Mouse (Mus musculus): Measurements from ENCODE around the gene N4bp3. TPM values are rescaled to one million over a fixed set of nuclear protein-coding genes. Genes with fewer than 3 reads are reported as not detected.
A peak's percentile ranks its signal among the peaks of the same experiment; 100 is the strongest.

N4bp3 gene
- polyA plus RNA-seq, 1 experiment from 2014 or later: 19.9 TPM

DNA sequence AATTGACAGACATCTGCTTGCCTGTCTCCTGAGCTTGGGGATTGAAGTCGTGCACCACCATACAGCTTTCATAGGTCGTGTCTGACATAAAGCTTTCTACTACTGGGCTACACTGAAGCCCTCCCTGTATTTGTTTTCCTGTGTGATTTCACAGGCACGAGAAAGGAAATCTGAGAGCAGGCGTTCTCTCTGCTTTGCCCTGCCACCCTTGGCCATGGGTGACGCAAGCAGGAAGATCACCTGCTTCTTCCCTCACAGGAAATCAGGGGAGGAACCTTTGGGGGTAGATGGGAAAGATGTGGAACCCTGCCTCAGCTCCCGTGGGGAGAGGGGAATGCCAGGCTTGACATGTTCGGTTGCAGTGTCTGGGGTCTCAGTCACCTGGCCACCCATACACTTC is 7.6 kb upstream of the N4bp3 start:
- H3K27ac ChIP-seq: peak overlapping the region; percentile 61

DNA sequence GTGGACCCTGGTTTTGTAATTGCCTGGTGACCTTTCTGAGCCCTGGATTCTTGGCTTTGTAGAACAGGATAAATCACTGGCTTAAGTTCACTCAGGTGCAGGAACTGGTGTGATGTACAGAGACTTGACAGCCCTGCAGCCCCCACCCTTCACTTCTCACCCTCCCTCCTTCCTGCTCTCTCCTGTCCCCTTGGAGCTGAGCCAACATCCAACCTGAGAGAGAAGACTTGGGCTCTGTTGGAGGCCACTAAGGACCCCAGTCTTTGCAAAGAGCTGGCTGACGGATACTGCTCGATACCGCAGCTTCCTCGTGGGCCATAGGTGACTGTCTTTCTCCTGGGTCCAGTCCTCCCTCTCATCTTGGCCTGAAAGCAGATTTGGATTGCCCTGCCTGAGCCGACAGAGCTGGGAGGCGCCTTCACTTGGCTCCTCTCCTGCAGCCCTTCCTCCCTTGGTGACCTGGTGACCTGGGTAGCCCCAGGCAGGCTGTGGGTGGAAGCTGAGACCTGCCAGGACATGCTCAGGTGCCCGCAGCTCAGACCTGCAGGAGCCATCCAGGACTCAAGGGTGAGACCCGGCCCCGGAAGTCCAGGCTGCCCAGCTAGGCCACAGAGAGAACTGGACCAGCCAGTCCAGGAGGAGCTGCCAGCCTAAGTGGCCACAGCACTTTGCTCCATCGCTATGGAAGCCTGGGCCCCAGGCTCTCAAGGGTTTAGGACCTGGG is 6.3 kb upstream of the N4bp3 start:
- no peaks in the 10 kb centered on the region; the same call in 1 of the 2 replicates for H3K4me1 ChIP-seq (replicated peaks; ENCODE audit: control insufficient read depth, insufficient read depth, low read length)
- DNase-seq (ENCODE audit: low spot score) (no peak), ATAC-seq (ENCODE audit: low FRiP score) (no peak)
- no peak overlapping the region for H3K27ac ChIP-seq
- no peak overlapping the region for H3K4me3 ChIP-seq (replicated peaks; ENCODE audit: low read length)
- no peak overlapping the region for H3K4me2 ChIP-seq (replicated peaks)
- H3K36me3 ChIP-seq (replicated peaks; ENCODE audit: control insufficient read depth, insufficient read depth): no peaks in the 10 kb centered on the region
- 0 out of 2 replicates have a peak, but pooled peaks cover under 1% of the 10 kb centered on the region for H3K27me3 ChIP-seq (ENCODE audit: control insufficient read depth, insufficient read depth, low read length)
- 90% methylated on average over 10 of the region's 10 CpGs for WGBS
- no peak overlapping the region for H3K9ac ChIP-seq
- no peaks in the 10 kb centered on the region for H3K9me3 ChIP-seq (ENCODE audit: control insufficient read depth, low read length)

More for the DNA sequence above, 7.6 kb upstream of the N4bp3 start:
- H3K4me3 ChIP-seq (replicated peaks; ENCODE audit: low read length): no peak overlapping the region
- H3K4me1 ChIP-seq (replicated peaks; ENCODE audit: control insufficient read depth, insufficient read depth, low read length): no peaks in the 10 kb centered on the region; the same call in 1 of the 2 replicates
- H3K4me2 ChIP-seq (replicated peaks): no peak overlapping the region
- no peak overlapping the region for H3K9ac ChIP-seq
- no peaks in the 10 kb centered on the region for H3K27me3 ChIP-seq (ENCODE audit: control insufficient read depth, insufficient read depth, low read length)
- no peaks in the 10 kb centered on the region for H3K9me3 ChIP-seq (ENCODE audit: control insufficient read depth, low read length)
- DNase-seq (ENCODE audit: low spot score) (no peak), ATAC-seq (ENCODE audit: low FRiP score) (no peak)
- no peaks in the 10 kb centered on the region for H3K36me3 ChIP-seq (replicated peaks; ENCODE audit: control insufficient read depth, insufficient read depth)
- 71% methylated on average over 7 of the region's 7 CpGs for WGBS

- no peak for DNase-seq (ENCODE audit: low spot score)
- Histone ChIP-seq H3K9ac (no peak overlapping the region), H3K4me2 (replicated peaks) (no peak overlapping the region), H3K36me3 (replicated peaks; ENCODE audit: control insufficient read depth, insufficient read depth) (no peaks in the 10 kb centered on the region), H3K4me3 (replicated peaks; ENCODE audit: low read length) (no peak overlapping the region), H3K4me1 (replicated peaks; ENCODE audit: control insufficient read depth, insufficient read depth, low read length) (peaks cover 8% of the 10 kb centered on the region), H3K27ac (no peak overlapping the region), H3K9me3 (ENCODE audit: control insufficient read depth, low read length) (no peaks in the 10 kb centered on the region), H3K27me3 (ENCODE audit: control insufficient read depth, insufficient read depth, low read length) (peaks cover 7% of the 10 kb centered on the region; the same call in 1 of the 2 replicates)
- ATAC-seq (ENCODE audit: low FRiP score): no peak
- WGBS: 97% methylated on average over 3 of the region's 3 CpGs
Observed at GRCm38 (mm10) chr11:51654891-51655290, 4.2 kb upstream of the N4bp3 start.

DNA sequence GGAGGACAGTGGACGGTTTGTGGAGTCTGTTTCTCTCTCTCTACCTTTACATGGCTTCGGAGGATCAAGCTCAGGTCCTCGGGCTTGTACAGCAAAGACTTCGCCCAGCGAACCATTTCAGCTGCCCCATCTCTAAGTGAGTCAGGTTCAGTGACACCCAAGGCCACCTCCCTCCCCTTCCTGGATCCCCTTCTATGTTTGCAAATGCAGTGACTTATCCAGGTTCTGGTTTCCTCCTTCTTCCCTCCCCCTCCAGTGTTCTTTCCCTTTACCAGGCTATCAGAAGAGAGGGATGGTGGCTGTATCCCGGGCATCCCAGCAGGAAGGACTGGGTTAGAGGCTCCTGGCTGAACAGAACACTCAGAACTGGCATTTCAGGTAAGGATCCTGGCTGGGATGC is 3.1 kb upstream of the N4bp3 start:
- 86% methylated on average over 6 of the region's 6 CpGs for WGBS
- H3K4me1 ChIP-seq (replicated peaks; ENCODE audit: control insufficient read depth, insufficient read depth, low read length): peaks cover 19% of the 10 kb centered on the region
- no peak overlapping the region for H3K4me2 ChIP-seq (replicated peaks)
- no peak for ATAC-seq (ENCODE audit: low FRiP score)
- H3K9me3 ChIP-seq (ENCODE audit: control insufficient read depth, low read length): no peaks in the 10 kb centered on the region
- H3K36me3 ChIP-seq (replicated peaks; ENCODE audit: control insufficient read depth, insufficient read depth): no peaks in the 10 kb centered on the region
- no peak overlapping the region for H3K27ac ChIP-seq
- H3K9ac ChIP-seq: no peak overlapping the region
- DNase-seq (ENCODE audit: low spot score): no peak
- H3K4me3 ChIP-seq (replicated peaks; ENCODE audit: low read length): no peak overlapping the region
- H3K27me3 ChIP-seq (ENCODE audit: control insufficient read depth, insufficient read depth, low read length): peaks cover 18% of the 10 kb centered on the region; the same call in 1 of the 2 replicates

DNA sequence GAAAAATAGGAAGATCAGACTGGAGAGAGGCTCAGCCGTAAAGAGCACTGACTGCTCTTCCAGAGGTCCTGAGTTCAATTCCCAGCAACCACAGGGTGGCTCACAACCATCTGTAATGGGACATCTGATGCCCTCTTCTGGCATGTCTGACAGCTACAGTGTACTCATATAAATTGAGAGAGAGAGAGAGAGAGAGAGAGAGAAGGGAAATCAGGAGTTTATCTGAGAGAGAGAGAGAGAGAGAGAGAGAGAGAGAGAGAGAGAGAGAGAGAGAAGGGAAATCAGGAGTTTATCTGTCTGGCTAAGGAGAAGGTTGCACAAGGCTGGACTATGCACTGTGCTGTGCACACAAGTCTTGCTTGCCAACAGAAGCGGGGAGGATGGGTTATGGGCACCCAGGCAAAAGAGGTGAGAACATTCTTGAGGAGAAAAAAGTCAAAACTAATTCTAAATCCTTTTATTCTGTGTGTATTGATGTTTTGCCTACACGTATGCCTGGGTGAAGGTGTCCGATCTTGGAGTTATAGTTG is 2.3 kb upstream of the N4bp3 start:
- DNase-seq (ENCODE audit: low spot score) (no peak), ATAC-seq (ENCODE audit: low FRiP score) (no peak)
- H3K4me1 ChIP-seq (replicated peaks; ENCODE audit: control insufficient read depth, insufficient read depth, low read length): peaks cover 23% of the 10 kb centered on the region
- no peaks in the 10 kb centered on the region for H3K9me3 ChIP-seq (ENCODE audit: control insufficient read depth, low read length)
- no peak overlapping the region for H3K9ac ChIP-seq
- 92% methylated on average over 4 of the region's 4 CpGs for WGBS
- H3K36me3 ChIP-seq (replicated peaks; ENCODE audit: control insufficient read depth, insufficient read depth): no peaks in the 10 kb centered on the region
- H3K4me2 ChIP-seq (replicated peaks): no peak overlapping the region
- H3K4me3 ChIP-seq (replicated peaks; ENCODE audit: low read length): no peak overlapping the region
- H3K27ac ChIP-seq: no peak overlapping the region
- peaks cover 18% of the 10 kb centered on the region; the same call in 1 of the 2 replicates for H3K27me3 ChIP-seq (ENCODE audit: control insufficient read depth, insufficient read depth, low read length)

DNA sequence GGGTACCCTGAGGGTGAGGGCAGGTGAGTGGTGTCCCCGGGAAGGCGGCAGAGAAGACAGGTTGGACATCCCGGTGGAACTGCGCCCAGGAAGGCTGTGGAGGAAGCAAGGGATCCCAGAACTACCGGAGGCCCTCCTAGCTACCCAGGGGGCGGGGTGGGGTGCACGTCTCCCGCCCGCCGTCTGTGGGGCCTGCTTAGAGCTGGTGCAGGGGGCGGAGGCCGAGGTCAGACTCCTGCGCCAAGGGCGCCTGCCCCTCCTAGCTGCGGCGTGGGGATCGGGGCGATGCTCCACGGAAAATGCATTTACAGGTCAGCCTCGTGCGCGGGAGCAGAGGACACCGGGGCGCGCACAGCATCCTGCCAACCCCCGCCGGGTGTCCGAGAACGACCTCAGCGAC is 381 bp downstream of the N4bp3 start:
- peak overlapping the region; percentile 14; the same call in 1 of the 2 replicates for H3K27ac ChIP-seq

GRCm38 (mm10) chr11:51649889-51650199 is 798 bp downstream of the N4bp3 start:
- peak overlapping the region; percentile 67 for H3K4me3 ChIP-seq (replicated peaks; ENCODE audit: low read length)
- peak overlapping the region; percentile 94 for H3K4me2 ChIP-seq (replicated peaks)
- peaks cover 18% of the 10 kb centered on the region; the same call in 1 of the 2 replicates for H3K27me3 ChIP-seq (ENCODE audit: control insufficient read depth, insufficient read depth, low read length)
- no peak for DNase-seq (ENCODE audit: low spot score)
- peak overlapping the region; percentile 11; the same call in 1 of the 2 replicates for H3K27ac ChIP-seq
- 4% methylated on average over 7 of the region's 7 CpGs for WGBS
- ATAC-seq (ENCODE audit: low FRiP score): no peak
- H3K4me1 ChIP-seq (replicated peaks; ENCODE audit: control insufficient read depth, insufficient read depth, low read length): peaks cover 23% of the 10 kb centered on the region
- no peaks in the 10 kb centered on the region for H3K36me3 ChIP-seq (replicated peaks; ENCODE audit: control insufficient read depth, insufficient read depth)
- H3K9ac ChIP-seq: peak overlapping the region; percentile 77
- no peaks in the 10 kb centered on the region for H3K9me3 ChIP-seq (ENCODE audit: control insufficient read depth, low read length)

More for the DNA sequence above, 381 bp downstream of the N4bp3 start:
- peaks cover 18% of the 10 kb centered on the region; the same call in 1 of the 2 replicates for H3K27me3 ChIP-seq (ENCODE audit: control insufficient read depth, insufficient read depth, low read length)
- H3K4me1 ChIP-seq (replicated peaks; ENCODE audit: control insufficient read depth, insufficient read depth, low read length): peaks cover 23% of the 10 kb centered on the region
- H3K4me3 ChIP-seq (replicated peaks; ENCODE audit: low read length): peak overlapping the region; percentile 67
- no peaks in the 10 kb centered on the region for H3K9me3 ChIP-seq (ENCODE audit: control insufficient read depth, low read length)
- ATAC-seq (ENCODE audit: low FRiP score) (peak; percentile 14; the same call in 1 of the 2 replicates), DNase-seq (ENCODE audit: low spot score) (no peak)
- H3K9ac ChIP-seq: peak overlapping the region; percentile 77
- H3K4me2 ChIP-seq (replicated peaks): peak overlapping the region; percentile 94
- H3K36me3 ChIP-seq (replicated peaks; ENCODE audit: control insufficient read depth, insufficient read depth): no peaks in the 10 kb centered on the region
- 0% methylated on average over 27 of the region's 30 CpGs for WGBS

DNA sequence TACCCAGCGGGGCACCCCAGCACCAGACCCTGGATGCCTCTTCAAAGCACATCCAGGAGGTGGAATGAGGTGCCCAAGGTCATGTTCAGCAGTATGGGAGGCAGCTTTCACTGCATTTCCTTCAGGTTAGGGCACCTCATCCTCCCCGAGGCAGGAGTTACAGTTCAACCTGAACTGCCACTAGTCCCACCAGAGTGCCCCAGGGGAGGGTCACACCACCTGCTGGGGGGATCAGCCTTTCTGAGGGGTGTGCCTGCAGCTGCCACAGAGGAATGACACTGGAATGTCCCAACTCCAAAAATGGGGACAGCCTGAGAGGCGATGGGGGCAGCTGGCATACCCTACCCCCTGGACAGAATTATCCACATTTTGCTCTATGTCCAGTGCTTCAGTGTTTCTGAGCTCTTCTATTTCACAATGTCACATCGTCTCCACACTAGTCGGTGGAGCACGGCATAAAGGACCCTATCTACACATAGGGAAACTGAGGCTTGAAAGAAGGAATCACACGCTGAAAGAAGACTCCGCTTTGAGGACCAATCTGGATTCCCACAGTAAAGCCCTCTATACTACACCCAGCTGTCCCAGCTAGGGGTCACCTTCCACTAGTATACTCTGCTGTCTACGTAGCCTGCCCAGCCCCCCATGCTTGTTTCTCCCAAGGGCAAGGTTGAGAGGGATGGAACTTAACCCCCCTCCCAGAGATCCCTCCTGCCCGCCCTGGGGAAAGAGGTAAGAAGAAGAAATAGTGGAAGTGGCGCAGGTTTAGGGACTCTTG is 1.3 kb downstream of the N4bp3 start:
- H3K4me3 ChIP-seq (replicated peaks; ENCODE audit: low read length): peak overlapping the region; percentile 67

DNA sequence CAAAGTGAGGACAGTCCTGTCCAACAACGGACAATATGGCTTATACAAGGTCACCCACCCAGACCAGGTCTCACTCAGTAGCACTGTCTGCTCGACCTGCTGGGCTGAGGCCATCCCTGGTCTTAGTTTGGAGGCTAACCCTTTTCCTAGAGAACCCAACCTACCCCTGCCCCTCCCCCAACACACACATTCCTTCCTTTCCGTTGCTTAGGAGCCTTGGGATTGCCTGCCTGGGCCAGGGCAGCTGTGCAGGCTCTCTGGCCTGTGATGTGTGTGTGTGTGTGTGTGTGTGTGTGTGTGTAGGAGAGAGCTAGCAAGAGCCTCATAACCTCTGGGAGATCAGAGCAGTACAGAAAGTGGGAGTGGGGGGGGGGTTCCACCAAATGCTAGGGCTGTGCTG is 2.1 kb downstream of the N4bp3 start:
- no peaks in the 10 kb centered on the region for H3K36me3 ChIP-seq (replicated peaks; ENCODE audit: control insufficient read depth, insufficient read depth)
- peak overlapping the region; percentile 94 for H3K4me2 ChIP-seq (replicated peaks)
- peak overlapping the region; percentile 21 for H3K27ac ChIP-seq
- ATAC-seq (ENCODE audit: low FRiP score): peak; percentile 25; the same call in 1 of the 2 replicates
- H3K9me3 ChIP-seq (ENCODE audit: control insufficient read depth, low read length): no peaks in the 10 kb centered on the region
- H3K4me3 ChIP-seq (replicated peaks; ENCODE audit: low read length): peak overlapping the region; percentile 67; the same call in 1 of the 2 replicates
- H3K4me1 ChIP-seq (replicated peaks; ENCODE audit: control insufficient read depth, insufficient read depth, low read length): peaks cover 23% of the 10 kb centered on the region
- H3K9ac ChIP-seq: peak overlapping the region; percentile 77; the same call in 1 of the 2 replicates
- WGBS: 4% methylated on average over 3 of the region's 3 CpGs
- DNase-seq (ENCODE audit: low spot score): no peak
- peaks cover 18% of the 10 kb centered on the region; the same call in 1 of the 2 replicates for H3K27me3 ChIP-seq (ENCODE audit: control insufficient read depth, insufficient read depth, low read length)

More for the DNA sequence above, 1.3 kb downstream of the N4bp3 start:
- H3K4me1 ChIP-seq (replicated peaks; ENCODE audit: control insufficient read depth, insufficient read depth, low read length): peaks cover 23% of the 10 kb centered on the region
- H3K9ac ChIP-seq: peak overlapping the region; percentile 77
- H3K9me3 ChIP-seq (ENCODE audit: control insufficient read depth, low read length): no peaks in the 10 kb centered on the region
- no peaks in the 10 kb centered on the region for H3K36me3 ChIP-seq (replicated peaks; ENCODE audit: control insufficient read depth, insufficient read depth)
- no peak for DNase-seq (ENCODE audit: low spot score)
- 25% methylated on average over 11 of the region's 11 CpGs for WGBS
- H3K4me2 ChIP-seq (replicated peaks): peak overlapping the region; percentile 94
- peak overlapping the region; percentile 21 for H3K27ac ChIP-seq
- ATAC-seq (ENCODE audit: low FRiP score): peak; percentile 6; the same call in 1 of the 2 replicates
- peaks cover 18% of the 10 kb centered on the region; the same call in 1 of the 2 replicates for H3K27me3 ChIP-seq (ENCODE audit: control insufficient read depth, insufficient read depth, low read length)

All from hindbrain, embryonic 14.5 days (tissue).